Mouse (Mus musculus): ENCODE data around the gene Dennd2c.

GRCm38 (mm10) chr3:103182821-103183220 is 80.4 kb downstream of the Dennd2c start:
- TF ChIP-seq CTCF (IDR thresholded peaks at IDR 0.05; ENCODE audit: low read depth, low read length), result no peak
- no peak for TF ChIP-seq POLR2AphosphoS5 (IDR thresholded peaks at IDR 0.05; ENCODE audit: insufficient replicate concordance, low read depth, low read length)
- TF ChIP-seq GATA1 (IDR thresholded peaks at IDR 0.05; ENCODE audit: borderline replicate concordance, low read length), result no peak
- TF ChIP-seq TAL1 (conservative IDR thresholded peaks at IDR 0.05; ENCODE audit: low read depth, low read length), result no peak

Data from G1E (cell line).